Mouse (Mus musculus): ENCODE results near the gene Slco4c1. TPM values are rescaled to one million over a fixed set of nuclear protein-coding genes. Genes with fewer than 3 reads are reported as not detected.
A peak's percentile ranks its signal among the peaks of the same experiment; 100 is the strongest.

Slco4c1 gene
- polyA plus RNA-seq, 1 experiment from 2014 or later = 0.26 TPM

DNA sequence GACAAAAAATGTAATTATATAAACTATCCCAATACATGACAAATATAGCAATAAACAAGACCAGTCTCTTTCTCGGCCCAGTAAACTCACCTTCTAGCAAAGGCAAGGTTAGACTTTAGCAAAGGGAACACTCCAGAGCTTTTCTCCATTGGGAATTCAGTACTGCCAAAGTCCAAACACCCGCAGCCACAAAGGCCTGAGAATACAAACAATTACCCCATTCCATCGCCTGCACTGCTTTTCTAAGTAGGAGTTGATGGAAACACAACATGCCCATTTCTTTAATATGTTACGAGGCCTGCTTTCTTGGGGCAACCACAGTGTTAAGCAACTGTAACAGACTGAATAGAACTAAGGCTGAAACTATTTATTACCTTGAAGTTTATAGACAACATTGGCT is 18.4 kb downstream of the Slco4c1 start:
- Histone ChIP-seq H3K4me1 (replicated peaks) (no peaks in the 10 kb centered on the region), H3K9ac (replicated peaks) (no peak overlapping the region), H3K4me3 (replicated peaks) (no peak overlapping the region), H3K27me3 (no peaks in the 10 kb centered on the region), H3K9me3 (no peaks in the 10 kb centered on the region), H3K4me2 (replicated peaks) (no peak overlapping the region), H3K36me3 (no peaks in the 10 kb centered on the region), H3K27ac (no peak overlapping the region)
- ATAC-seq = no peak
- 79% methylated on average over 4 of the region's 4 CpGs for WGBS

DNA sequence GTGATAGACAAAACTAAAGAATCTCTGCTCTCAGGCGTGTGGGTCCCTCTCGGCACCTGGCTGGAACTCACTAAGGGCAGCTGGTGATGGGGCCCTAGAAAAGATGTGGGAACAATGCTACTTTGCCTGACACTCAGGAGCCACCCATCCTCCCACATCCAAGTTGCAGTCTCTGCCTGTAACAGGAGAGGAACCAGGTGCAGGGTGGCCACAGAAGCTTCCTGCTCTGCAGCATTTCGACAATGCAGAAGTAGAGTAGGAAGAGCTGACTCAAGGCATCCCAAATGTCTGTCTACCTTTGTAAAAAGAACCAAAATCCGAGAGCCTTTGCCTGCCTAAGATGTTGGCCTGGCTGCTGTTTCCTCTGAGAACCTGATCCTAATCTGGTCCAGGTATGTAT is 22.9 kb downstream of the Slco4c1 start:
- Histone ChIP-seq H3K9me3 (no peaks in the 10 kb centered on the region), H3K36me3 (no peaks in the 10 kb centered on the region)
- no peak for ATAC-seq

DNA sequence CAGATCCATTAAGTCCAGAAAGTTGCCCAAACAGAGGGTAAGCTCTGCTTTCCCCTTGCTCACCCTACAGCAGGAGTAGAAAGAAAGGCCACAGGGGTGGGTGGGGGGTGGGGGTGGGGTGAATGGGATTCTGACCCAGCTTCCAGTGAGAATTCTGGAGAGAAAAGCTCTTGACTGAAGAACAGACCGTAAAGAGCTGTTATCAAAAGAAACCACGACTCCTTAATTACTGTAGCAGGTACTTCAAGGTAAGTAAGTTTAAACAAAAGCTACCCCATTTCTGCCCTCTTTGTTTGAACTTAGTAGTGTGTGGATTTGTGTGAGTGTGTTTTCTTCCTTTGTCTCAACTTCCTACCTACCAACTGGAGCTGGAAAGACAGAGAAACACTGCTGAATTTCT is 23.4 kb downstream of the Slco4c1 start:
- no peak for ATAC-seq
- Histone ChIP-seq H3K36me3 (no peaks in the 10 kb centered on the region), H3K9me3 (no peaks in the 10 kb centered on the region), H3K27ac (no peak overlapping the region), H3K4me2 (replicated peaks) (no peak overlapping the region), H3K9ac (replicated peaks) (no peak overlapping the region), H3K27me3 (no peaks in the 10 kb centered on the region), H3K4me3 (replicated peaks) (no peak overlapping the region), H3K4me1 (replicated peaks) (no peaks in the 10 kb centered on the region)
- WGBS = 38% methylated on average over 2 of the region's 2 CpGs

More for the DNA sequence above, 22.9 kb downstream of the Slco4c1 start:
- Histone ChIP-seq H3K4me2 (replicated peaks) (no peak overlapping the region), H3K4me1 (replicated peaks) (no peaks in the 10 kb centered on the region), H3K27me3 (no peaks in the 10 kb centered on the region), H3K9ac (replicated peaks) (no peak overlapping the region), H3K4me3 (replicated peaks) (no peak overlapping the region), H3K27ac (no peak overlapping the region)
- 68% methylated on average over 4 of the region's 4 CpGs for WGBS

DNA sequence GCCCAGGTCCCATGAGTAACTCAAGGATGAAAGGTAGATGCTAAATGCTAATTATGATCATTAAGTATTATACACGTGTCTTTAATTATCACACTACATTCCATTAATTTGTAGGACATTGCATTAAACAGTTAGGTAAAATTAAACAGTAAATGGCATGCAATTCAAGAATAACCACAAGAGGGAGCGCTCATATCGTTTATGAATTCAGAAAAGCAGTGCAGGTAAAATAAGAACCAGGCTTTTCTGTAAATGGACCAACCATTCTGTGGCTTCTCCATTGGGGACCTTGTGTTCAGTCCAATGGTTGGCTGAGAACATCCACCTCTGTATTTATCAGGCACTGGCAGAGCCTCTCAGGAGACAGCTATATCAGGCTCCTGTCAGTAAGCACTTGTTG is 25.2 kb downstream of the Slco4c1 start:
- Histone ChIP-seq H3K27me3 (no peaks in the 10 kb centered on the region), H3K9ac (replicated peaks) (no peak overlapping the region), H3K4me1 (replicated peaks) (no peaks in the 10 kb centered on the region), H3K4me2 (replicated peaks) (no peak overlapping the region), H3K9me3 (no peaks in the 10 kb centered on the region), H3K4me3 (replicated peaks) (no peak overlapping the region), H3K27ac (no peak overlapping the region), H3K36me3 (no peaks in the 10 kb centered on the region)
- 4% methylated on average over 3 of the region's 3 CpGs for WGBS
- ATAC-seq = no peak

DNA sequence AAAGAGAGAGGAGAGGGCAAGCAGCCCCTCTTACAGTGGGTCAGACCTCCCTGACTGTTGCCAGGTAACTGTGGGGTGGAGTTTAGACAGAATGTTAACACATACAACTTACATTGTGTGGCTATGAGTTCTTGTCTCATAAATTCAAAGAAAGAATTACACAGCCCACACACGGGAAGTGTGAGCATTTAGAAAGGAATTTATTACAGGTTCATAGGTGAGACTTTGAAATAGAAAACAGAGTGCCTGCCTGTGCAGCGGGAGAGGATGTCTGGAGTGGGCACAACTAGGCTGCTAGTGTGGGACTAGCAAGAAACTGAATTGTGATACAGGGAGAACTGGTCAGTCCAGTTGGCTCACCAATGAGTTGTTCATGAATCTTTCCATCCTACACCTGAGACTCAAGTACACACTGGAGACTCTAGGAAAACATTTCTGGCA is 66.7 kb downstream of the Slco4c1 start:
- Histone ChIP-seq H3K36me3 (no peaks in the 10 kb centered on the region), H3K4me3 (replicated peaks) (no peak overlapping the region), H3K27me3 (no peaks in the 10 kb centered on the region), H3K27ac (no peak overlapping the region), H3K9me3 (no peaks in the 10 kb centered on the region), H3K4me1 (replicated peaks) (no peaks in the 10 kb centered on the region), H3K9ac (replicated peaks) (no peak overlapping the region), H3K4me2 (replicated peaks) (no peak overlapping the region)
- ATAC-seq = no peak
- 77% methylated on average over 2 of the region's 2 CpGs for WGBS

DNA sequence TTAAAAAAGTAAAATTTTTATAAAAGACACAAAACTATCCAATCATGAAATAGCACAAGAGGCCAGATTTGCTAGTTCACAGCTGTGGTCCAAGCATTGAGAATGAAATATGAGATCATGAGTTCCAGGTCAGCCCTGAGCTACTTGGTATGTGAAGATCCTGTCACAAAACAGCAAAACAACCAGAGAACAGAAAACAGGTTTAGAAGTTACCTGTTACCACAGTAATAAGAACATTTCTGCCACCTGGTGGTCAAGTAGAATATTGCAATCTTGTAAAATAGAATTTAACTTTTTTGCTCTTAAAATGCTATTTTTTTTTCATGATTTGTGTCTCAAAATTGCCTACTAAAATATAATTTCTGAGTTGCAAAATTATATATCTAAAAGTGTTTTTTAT is 70.4 kb downstream of the Slco4c1 start:
- ATAC-seq = no peak

DNA sequence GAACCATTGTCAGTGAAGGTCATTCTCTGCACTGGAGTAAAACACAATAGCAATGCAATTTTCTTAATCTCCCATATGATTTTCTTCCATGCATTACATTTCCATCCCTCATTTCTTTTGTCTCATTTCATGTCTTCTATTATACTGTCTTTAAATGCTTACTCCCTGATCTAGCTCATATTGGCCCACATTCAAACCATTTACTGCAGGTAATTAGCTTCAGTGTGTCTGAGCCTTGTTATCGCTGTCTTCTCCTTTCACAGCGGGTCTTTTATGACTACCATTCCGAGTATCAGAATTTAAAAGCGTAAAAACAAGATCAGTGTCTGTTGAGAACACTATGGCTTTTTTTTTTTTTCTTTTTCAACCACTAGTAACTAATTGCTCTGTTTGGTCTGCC is 77.3 kb downstream of the Slco4c1 start:
- H3K9me3 ChIP-seq = no peaks in the 10 kb centered on the region
- no peak overlapping the region for H3K4me3 ChIP-seq (replicated peaks)
- no peaks in the 10 kb centered on the region for H3K4me1 ChIP-seq (replicated peaks)
- WGBS = 72% methylated on average over 4 of the region's 4 CpGs
- no peak overlapping the region for H3K27ac ChIP-seq
- no peaks in the 10 kb centered on the region for H3K27me3 ChIP-seq
- H3K9ac ChIP-seq (replicated peaks) = no peak overlapping the region
- ATAC-seq = no peak
- no peaks in the 10 kb centered on the region for H3K36me3 ChIP-seq
- H3K4me2 ChIP-seq (replicated peaks) = no peak overlapping the region

More for the DNA sequence above, 70.4 kb downstream of the Slco4c1 start:
- H3K36me3 ChIP-seq = no peaks in the 10 kb centered on the region
- H3K9ac ChIP-seq (replicated peaks) = no peak overlapping the region
- no peak overlapping the region for H3K27ac ChIP-seq
- H3K4me3 ChIP-seq (replicated peaks) = no peak overlapping the region
- H3K4me2 ChIP-seq (replicated peaks) = no peak overlapping the region
- no peaks in the 10 kb centered on the region for H3K9me3 ChIP-seq
- no peaks in the 10 kb centered on the region for H3K27me3 ChIP-seq
- no peaks in the 10 kb centered on the region for H3K4me1 ChIP-seq (replicated peaks)

DNA sequence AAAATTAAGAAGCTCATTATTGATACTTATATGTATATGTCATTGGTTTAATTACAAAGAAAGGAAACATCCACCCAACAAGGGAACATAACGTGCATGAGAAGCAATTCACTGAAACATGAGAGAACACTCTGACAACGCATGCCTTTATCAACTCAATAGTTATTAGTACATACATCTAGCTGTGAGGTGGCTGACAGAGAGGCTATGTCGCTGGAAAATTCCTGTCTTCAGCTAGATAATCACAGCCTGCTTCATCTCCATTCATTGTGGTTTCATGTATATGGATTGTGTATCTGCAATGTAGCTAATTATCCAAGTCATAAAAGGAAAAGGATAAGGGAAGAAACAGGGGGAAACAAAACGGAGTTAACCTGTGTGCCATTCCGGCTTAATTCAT is 77.7 kb downstream of the Slco4c1 start:
- Histone ChIP-seq H3K9me3 (no peaks in the 10 kb centered on the region), H3K9ac (replicated peaks) (no peak overlapping the region), H3K4me2 (replicated peaks) (no peak overlapping the region), H3K4me1 (replicated peaks) (no peaks in the 10 kb centered on the region), H3K36me3 (no peaks in the 10 kb centered on the region), H3K27me3 (no peaks in the 10 kb centered on the region), H3K4me3 (replicated peaks) (no peak overlapping the region), H3K27ac (no peak overlapping the region)
- 65% methylated on average over 5 of the region's 5 CpGs for WGBS
- 0 out of 2 replicates have a peak, but pooled peaks have one; percentile 48 for ATAC-seq

DNA sequence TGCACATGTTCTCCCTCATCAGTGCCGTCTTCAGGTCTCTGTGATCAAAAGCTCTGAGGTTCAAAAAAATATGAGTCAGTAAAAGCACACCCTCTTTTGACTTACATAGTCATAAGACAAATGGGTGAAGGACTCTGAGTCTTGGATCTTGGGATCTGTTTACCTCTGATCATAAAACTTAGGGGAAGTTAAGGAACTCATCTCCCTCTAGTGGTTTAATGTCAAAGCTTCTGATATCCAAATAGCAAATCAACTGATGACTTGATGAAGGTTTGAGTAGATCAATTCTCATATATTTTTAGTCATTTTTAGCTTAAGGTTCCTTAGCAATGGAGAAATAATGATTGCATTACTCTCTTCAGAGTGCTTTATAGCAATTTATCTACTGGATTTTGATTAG is 82.7 kb downstream of the Slco4c1 start:
- Histone ChIP-seq H3K4me2 (replicated peaks) (no peak overlapping the region), H3K36me3 (no peaks in the 10 kb centered on the region), H3K4me3 (replicated peaks) (no peak overlapping the region), H3K27ac (no peak overlapping the region), H3K9me3 (no peaks in the 10 kb centered on the region), H3K27me3 (no peaks in the 10 kb centered on the region), H3K9ac (replicated peaks) (no peak overlapping the region), H3K4me1 (replicated peaks) (no peaks in the 10 kb centered on the region)
- 94% methylated on average over 1 of the region's 1 CpGs for WGBS
- no peak for ATAC-seq

DNA sequence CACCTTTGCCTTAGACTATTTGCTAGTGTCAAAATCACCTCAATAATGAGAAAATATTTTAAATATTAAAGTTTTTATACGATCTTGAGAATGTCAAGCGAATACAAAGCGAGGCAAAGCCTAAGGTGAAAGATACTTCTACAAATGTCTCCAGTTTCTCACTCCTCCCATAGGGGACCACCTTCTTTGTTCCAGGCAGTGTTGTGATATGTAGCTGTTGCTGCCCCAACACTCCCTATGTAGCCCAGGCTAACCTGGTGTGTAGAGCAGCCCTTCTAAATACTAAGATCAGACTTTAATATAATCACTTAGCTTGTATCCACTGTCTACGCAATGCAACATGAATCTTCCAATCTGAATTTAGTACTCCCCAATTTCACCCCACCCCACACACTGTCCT is 97.8 kb downstream of the Slco4c1 start:
- H3K27me3 ChIP-seq = no peaks in the 10 kb centered on the region
- no peaks in the 10 kb centered on the region; the same call in 1 of the 2 replicates for H3K4me1 ChIP-seq (replicated peaks)
- ATAC-seq = 0 out of 2 replicates have a peak, but pooled peaks have one; percentile 43
- H3K4me3 ChIP-seq (replicated peaks) = no peak overlapping the region
- H3K36me3 ChIP-seq = no peaks in the 10 kb centered on the region
- no peak overlapping the region for H3K9ac ChIP-seq (replicated peaks)
- no peak overlapping the region for H3K27ac ChIP-seq
- WGBS = 90% methylated on average over 4 of the region's 4 CpGs
- no peaks in the 10 kb centered on the region for H3K9me3 ChIP-seq
- H3K4me2 ChIP-seq (replicated peaks) = no peak overlapping the region

DNA sequence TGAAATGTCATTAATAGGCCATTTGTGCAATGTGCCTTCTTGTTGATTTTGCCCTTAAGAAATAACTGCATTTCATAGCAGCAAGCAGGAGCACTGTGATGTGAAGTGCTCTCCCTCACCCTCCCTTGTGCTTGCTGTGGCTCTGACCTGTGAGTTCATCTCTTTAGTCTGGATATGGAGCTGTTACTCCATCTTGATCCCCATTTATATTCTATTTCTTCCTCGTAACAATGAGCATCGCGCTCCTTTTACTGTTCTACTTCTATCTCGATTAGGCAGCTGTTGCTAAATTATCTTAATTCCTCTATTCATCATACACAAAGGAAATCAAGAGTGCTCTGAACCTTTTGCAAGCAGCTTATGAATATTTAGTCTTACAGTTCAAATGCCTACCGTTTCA is 98.3 kb downstream of the Slco4c1 start:
- Histone ChIP-seq H3K27ac (no peak overlapping the region), H3K4me2 (replicated peaks) (no peak overlapping the region), H3K9ac (replicated peaks) (no peak overlapping the region), H3K4me3 (replicated peaks) (no peak overlapping the region), H3K9me3 (no peaks in the 10 kb centered on the region), H3K4me1 (replicated peaks) (no peaks in the 10 kb centered on the region; the same call in 1 of the 2 replicates), H3K36me3 (no peaks in the 10 kb centered on the region), H3K27me3 (no peaks in the 10 kb centered on the region)
- 40% methylated on average over 5 of the region's 5 CpGs for WGBS
- ATAC-seq = peak; percentile 55; the same call in 1 of the 2 replicates

DNA sequence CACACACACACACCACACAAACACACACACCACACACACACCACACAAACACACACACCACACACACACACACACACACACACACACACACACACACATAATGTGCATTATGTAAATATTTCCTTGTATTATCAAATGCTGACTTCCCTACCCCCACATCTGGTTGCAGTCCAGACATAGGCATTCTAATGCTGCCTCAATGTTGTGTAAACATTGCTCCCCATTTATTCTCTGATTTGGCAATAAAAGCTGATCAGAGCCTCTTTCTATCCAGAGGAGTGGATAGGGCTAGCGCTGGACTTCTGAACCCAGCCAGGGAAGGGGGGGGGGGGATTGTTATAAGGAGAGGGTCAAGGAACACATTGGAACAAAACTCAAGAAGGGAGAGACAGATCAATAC is 101.7 kb downstream of the Slco4c1 start:
- Histone ChIP-seq H3K4me2 (replicated peaks) (no peak overlapping the region), H3K27me3 (no peaks in the 10 kb centered on the region), H3K9me3 (no peaks in the 10 kb centered on the region), H3K4me1 (replicated peaks) (no peaks in the 10 kb centered on the region; the same call in 1 of the 2 replicates), H3K36me3 (no peaks in the 10 kb centered on the region), H3K4me3 (replicated peaks) (no peak overlapping the region), H3K9ac (replicated peaks) (no peak overlapping the region), H3K27ac (no peak overlapping the region)
- ATAC-seq = no peak
- WGBS = 73% methylated on average over 1 of the region's 1 CpGs

DNA sequence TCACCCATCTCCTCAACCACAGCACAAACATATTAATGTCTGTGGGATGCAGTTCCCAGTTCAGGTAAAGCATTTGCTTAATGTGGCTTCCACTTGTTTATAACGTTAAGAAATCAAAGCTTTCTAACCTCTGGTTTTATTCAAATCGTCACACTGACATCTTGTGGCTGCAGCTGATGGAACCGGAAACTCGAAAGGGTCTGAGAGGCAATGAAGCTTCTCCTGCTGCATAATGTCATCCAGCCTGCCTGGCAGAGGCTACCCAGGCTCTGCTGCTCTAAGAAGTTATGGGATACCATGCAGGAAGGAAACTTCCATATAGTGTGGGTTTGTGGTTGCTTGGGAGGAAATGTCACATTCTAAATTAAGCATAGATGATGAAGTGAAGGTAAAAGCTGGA is 103.7 kb downstream of the Slco4c1 start:
- ATAC-seq = 0 out of 2 replicates have a peak, but pooled peaks have one; percentile 45
- Histone ChIP-seq H3K4me3 (replicated peaks) (no peak overlapping the region), H3K27ac (no peak overlapping the region), H3K36me3 (no peaks in the 10 kb centered on the region), H3K9ac (replicated peaks) (no peak overlapping the region), H3K9me3 (no peaks in the 10 kb centered on the region), H3K4me2 (replicated peaks) (no peak overlapping the region), H3K4me1 (replicated peaks) (no peaks in the 10 kb centered on the region), H3K27me3 (no peaks in the 10 kb centered on the region)
- WGBS = 18% methylated on average over 4 of the region's 4 CpGs
